Mouse (Mus musculus) cerebellum, adult 2 months (tissue): ENCODE measurements around the gene Fpgt. TPM values are rescaled to one million over a fixed set of nuclear protein-coding genes. Genes with fewer than 3 reads are reported as not detected.

ENCODE experiments used
- DNase-seq, 2 experiments: peaks; one replicate each; pipeline ENCODE4 v3.0.0; 2021
- H3K27ac ChIP-seq: fragments of 200-500 bp; 2 replicates; pipeline ENCODE4 v1.5.1; 2012; ENCODE audit warnings: low read length, control low read depth, inconsistent platforms; ENCODE audit not compliant: insufficient read depth
- H3K27me3 ChIP-seq: fragments of 200-500 bp; 2 replicates; pipeline ENCODE4 v1.6.1; 2012; ENCODE audit warnings: inconsistent platforms, mild to moderate bottlenecking, low read length, moderate library complexity; ENCODE audit not compliant: control insufficient read depth, insufficient read depth
- H3K4me1 ChIP-seq: fragments of 200-500 bp; 2 replicates; pipeline ENCODE4 v1.6.1; 2011; ENCODE audit warnings: low read length; ENCODE audit not compliant: control insufficient read depth, insufficient read depth
- H3K4me3 ChIP-seq: fragments of 200-500 bp; replicated peaks from 2 replicates; pipeline ENCODE3; 2011; ENCODE audit warnings: mild to moderate bottlenecking, low read depth, low read length, control low read depth; ENCODE audit not compliant: insufficient read depth
- CTCF ChIP-seq: fragments of 200-500 bp; IDR thresholded peaks from 2 replicates; pipeline ENCODE4 v1.5.1; 2011; ENCODE audit warnings: low read depth, mild to moderate bottlenecking, control low read depth, low read length, moderate library complexity, borderline replicate concordance; ENCODE audit not compliant: insufficient read depth
- POLR2A ChIP-seq: fragments of 200-500 bp; IDR thresholded peaks from 2 replicates; pipeline ENCODE4 v1.6.1; 2011; ENCODE audit warnings: low read length, control low read depth, borderline replicate concordance; ENCODE audit not compliant: insufficient read depth
- WGBS: fragments of 180-500 bp; shearing (Covaris S2); methylation state at CpG from one replicate; pipeline ENCODE4 v1.1.7; 2018; 5-methylcytosine and 5-hydroxymethylcytosine counted together
- polyA plus RNA-seq: library from polyadenylated mRNA; depleted of rRNA; stranded (reverse); fragments of >200 nt; gene quantifications from 2 replicates; pipeline ENCODE4 v1.2.3, GENCODE M21; 2012; rRNA removed

Gene Fpgt
- polyA plus RNA-seq, 1 experiment, result 26.5 TPM

DNA sequence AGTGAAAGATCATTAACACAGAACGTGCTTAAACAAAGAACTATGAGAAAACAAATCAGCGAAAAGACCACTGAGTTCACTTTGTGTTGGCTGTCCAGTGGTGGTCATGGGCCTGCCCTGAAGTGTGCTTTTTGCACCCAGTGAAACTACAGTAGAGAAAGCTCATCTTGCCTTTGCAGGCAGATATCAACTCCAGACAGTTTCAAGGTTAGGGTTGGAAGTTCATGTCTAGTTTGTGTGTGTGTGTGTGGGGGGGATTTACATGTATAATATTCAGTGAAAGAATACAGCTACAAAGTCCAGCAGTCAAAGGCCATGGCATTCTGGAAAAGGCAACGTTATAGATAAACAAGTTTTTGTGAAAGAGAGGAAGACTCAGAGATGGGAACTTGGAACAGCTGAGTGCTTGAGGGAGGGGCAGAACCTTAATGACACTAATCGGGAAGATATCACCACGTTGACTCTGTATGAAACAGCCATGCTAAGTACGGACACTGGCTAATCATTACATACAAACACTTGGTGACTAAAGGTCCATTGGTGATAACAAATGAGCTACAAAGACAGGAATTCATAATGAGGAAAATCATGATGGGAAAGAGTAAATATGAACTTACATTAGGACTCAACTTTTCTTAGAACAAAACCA is 34.3 kb downstream of the Fpgt start:
- no peaks in the 10 kb centered on the region for H3K4me1 ChIP-seq
- TF ChIP-seq POLR2A, result no peak
- no peak for TF ChIP-seq CTCF
- H3K27ac ChIP-seq, result no peak overlapping the region
- DNase-seq, result no peak
- H3K27me3 ChIP-seq, result no peaks in the 10 kb centered on the region
- WGBS, result 80% methylated on average over 6 of the region's 6 CpGs
- H3K4me3 ChIP-seq, result no peak overlapping the region

DNA sequence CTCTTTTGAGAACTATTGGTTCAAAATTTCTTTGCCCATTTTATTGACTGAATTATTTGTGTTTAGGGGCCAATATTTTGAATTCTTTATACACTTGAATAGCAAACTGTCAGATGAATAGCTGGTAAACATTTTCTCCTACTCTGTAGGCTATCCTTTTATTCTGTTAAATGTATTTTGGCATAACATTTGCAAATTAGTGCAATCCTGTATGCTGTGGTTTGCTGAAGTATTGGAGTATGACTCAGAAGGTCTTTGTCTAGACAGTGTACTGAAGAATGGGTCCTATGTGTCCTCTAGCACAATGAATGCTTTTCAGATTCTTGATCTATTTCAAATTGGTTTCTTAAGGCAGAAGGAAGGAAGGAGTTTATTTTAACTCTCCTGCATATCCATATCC is 35.6 kb downstream of the Fpgt start:
- Histone ChIP-seq H3K27me3 (no peaks in the 10 kb centered on the region), H3K4me3 (no peak overlapping the region), H3K4me1 (no peaks in the 10 kb centered on the region), H3K27ac (no peak overlapping the region)
- no peak for TF ChIP-seq POLR2A
- no peak for TF ChIP-seq CTCF
- DNase-seq, result no peak

DNA sequence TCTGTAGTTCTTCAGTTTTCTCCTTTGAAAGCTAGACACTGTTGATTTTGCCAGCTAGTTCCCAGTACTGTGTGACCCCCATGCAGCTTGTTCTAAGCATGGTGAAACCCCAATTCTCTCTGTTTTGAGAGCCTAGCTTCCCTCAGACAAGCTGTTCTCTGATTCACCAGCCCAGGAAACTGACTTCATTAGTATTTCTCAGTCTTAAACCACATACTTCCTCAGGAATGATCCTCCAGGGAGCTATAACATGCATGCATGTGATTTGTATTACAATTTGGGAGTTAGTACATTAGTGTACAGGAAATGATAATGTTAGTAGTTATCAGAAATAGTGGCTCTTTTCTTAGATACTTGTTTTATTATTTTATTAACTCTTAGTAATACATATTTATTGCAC is 36.6 kb downstream of the Fpgt start:
- DNase-seq, result no peak
- Histone ChIP-seq H3K27me3 (no peaks in the 10 kb centered on the region), H3K4me3 (no peak overlapping the region), H3K4me1 (no peaks in the 10 kb centered on the region), H3K27ac (no peak overlapping the region)
- TF ChIP-seq POLR2A, result no peak
- TF ChIP-seq CTCF, result no peak

DNA sequence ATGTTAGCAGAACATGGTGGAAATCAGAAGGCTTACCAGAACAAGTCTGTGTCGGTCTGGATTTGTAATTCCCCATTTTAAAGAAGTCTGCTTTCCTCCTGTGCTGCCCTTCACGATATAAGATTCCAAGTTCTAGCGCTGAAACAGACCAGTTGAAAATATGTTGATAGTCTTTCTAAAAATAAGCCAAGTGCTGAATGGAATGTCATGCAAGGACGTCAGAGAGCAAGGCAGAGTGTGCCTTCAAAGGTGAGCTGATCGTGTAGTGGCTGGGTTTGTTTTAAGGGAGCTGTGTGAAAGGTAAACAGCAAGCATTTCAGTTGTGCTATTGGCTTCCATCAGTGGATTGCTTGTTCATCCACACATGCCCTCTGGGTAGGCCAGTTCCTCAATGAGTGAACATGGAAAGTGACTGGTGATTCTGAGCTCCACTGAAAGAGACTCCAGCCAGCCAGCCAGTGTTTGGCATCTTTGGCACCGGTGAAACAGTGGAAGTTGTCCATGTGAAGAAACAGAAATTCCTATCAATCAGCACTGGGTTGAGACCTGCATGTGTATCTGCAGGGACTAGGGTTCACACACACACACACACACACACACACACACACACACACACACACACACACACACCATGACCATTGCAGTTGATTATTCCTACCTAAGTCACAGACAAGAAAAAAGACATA is 37.8 kb downstream of the Fpgt start, which contains the start of gene Tnni3k:
Gene Tnni3k, minus strand, starts transcription at position 177 of the 686 bp plus-strand sequence.
- WGBS, result 81% methylated on average over 6 of the region's 6 CpGs
- Histone ChIP-seq H3K4me1 (no peaks in the 10 kb centered on the region), H3K27ac (no peak within 1 kb of the TSS), H3K27me3 (no peaks in the 10 kb centered on the region), H3K4me3 (no peak within 1 kb of the TSS)
- TF ChIP-seq POLR2A, result no peak
- no peak for TF ChIP-seq CTCF
- DNase-seq, result no peak

- Histone ChIP-seq H3K4me3 (no peak overlapping the region), H3K27me3 (no peaks in the 10 kb centered on the region), H3K27ac (no peak overlapping the region), H3K4me1 (no peaks in the 10 kb centered on the region)
- TF ChIP-seq POLR2A (no peak), CTCF (no peak)
- no peak for DNase-seq
- WGBS, result 68% methylated on average over 1 of the region's 1 CpGs
Measured at GRCm38 (mm10) chr3:155053189-155053588, 40.0 kb downstream of the Fpgt start.

DNA sequence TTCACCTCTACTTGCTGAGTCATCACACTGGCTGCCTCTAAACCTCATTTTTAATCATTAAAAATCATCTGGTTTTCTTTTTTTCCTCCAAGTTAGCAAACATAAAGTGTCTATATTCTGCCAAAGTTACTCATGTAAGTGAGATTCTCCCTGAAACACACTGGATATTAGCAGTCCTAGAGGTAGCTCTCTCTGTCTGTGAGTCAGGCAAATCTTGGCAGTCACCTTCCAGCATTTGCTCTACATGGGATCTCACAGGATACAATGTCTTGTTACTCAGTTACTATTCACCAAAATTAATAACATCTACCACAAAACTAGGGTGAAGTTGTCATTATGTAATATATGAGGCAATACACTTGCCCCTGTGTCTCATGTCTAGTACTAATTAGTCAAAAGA is 41.2 kb downstream of the Fpgt start:
- H3K27me3 ChIP-seq, result no peaks in the 10 kb centered on the region

DNA sequence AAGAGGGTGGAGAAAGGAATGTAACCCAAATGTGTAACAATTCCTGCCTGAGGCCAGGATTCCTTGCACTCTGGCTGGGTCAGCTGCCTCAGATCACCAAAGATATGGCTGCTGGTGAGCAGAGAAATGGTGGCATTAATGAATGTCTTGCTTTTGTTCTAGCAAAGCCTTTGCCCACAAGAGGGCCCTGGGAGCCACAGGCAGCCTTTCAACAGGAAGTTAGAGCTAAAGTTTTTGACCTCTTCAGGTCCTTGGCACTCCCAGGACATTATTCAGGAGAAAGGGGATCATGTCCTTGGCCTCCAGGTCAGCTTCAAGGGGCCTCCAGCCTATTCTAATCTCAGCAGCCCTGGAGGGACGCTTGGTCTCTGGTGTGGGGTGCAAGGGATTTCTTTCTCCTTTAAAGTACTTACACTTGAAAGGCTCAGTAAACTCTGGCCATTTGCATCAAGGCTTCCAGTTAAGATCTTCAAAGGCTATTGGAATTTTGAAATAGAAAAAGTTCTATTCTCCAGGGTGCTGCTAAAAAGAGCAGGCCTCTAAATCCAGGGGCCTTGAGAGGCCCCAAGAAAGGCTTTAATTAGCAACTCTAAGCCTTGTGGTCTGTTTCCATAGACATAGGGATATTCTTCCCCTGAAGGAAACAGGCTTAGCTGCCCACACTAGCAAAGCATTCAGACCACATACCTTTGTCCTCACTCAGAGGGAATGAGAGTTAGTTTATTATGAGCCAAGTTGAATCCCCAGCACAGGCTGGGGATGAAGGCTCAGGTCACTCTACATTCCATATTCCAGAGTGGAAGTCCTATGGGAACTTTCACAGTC is 54.0 kb downstream of the Fpgt start:
- 23% methylated on average over 1 of the region's 1 CpGs for WGBS

More for the DNA sequence above, 41.2 kb downstream of the Fpgt start:
- TF ChIP-seq POLR2A, result no peak
- TF ChIP-seq CTCF, result no peak
- DNase-seq, result no peak
- Histone ChIP-seq H3K4me3 (no peak overlapping the region), H3K4me1 (no peaks in the 10 kb centered on the region), H3K27ac (no peak overlapping the region)

More for the DNA sequence above, 54.0 kb downstream of the Fpgt start:
- H3K4me1 ChIP-seq, result no peaks in the 10 kb centered on the region
- no peaks in the 10 kb centered on the region for H3K27me3 ChIP-seq
- H3K27ac ChIP-seq, result no peak overlapping the region
- no peak for TF ChIP-seq CTCF
- TF ChIP-seq POLR2A, result no peak
- no peak overlapping the region for H3K4me3 ChIP-seq
- no peak for DNase-seq

Other genes with a start within 250 kb of the Fpgt start
- 0.10 TPM in 1 of 2 replicates, not detected in the other for gene Tnni3k, start 38.0 kb downstream of the Fpgt start, polyA plus RNA-seq
- gene Lrriq3, start within 50 bp of the Fpgt start, polyA plus RNA-seq, result 0.49 and 0.67 TPM in 2 replicates